Mouse (Mus musculus) bone marrow macrophage, adult 2 months (primary cell): Measurements from ENCODE around the gene Col6a1.

Experiments used
- CTCF ChIP-seq: IDR thresholded peaks from 2 replicates; pipeline ENCODE4 v1.5.1; 2012; ENCODE audit warnings: low read depth, mild to moderate bottlenecking, low read length, moderate library complexity
- POLR2A ChIP-seq: IDR thresholded peaks from 2 replicates; pipeline ENCODE4 v1.6.1; 2012; ENCODE audit warnings: mild to moderate bottlenecking, low read depth, low read length, borderline replicate concordance

DNA sequence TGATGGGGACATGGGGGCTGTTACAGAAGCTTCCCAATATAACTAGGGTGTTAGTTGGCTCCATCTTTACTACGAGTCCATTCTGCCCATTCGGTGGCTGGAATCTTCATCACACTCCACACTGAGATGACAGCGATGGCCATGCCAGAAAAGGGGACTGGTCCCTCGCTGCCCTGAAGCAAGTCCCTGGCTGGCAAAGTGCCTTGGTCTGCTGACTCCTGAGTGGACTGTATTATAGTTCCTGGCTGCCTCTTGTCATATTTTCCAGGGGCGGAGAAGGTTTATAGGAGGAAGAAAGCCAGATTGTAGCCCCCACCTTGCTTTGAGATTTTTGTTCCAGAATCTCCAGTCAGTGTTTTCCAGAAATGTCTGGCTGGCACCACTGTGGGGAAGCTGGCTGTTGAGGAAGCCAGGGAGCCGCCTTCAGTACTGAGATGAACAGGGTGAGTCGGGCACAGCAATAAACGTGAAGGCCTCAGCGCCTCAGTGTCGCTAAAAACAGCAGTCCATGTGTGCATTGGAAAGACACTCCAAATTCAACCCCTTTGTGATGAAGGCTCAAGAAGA lies 40.4 kb downstream of the Col6a1 start:
- TF ChIP-seq POLR2A, result no peak
- TF ChIP-seq CTCF, result no peak
